Mouse (Mus musculus): ENCODE data around the gene Timm23. TPM values are rescaled to one million over a fixed set of nuclear protein-coding genes. Genes with fewer than 3 reads are reported as not detected.

Gene Timm23
- total RNA-seq, 2 experiments from 2014 or later = 88.3 to 132 TPM

DNA sequence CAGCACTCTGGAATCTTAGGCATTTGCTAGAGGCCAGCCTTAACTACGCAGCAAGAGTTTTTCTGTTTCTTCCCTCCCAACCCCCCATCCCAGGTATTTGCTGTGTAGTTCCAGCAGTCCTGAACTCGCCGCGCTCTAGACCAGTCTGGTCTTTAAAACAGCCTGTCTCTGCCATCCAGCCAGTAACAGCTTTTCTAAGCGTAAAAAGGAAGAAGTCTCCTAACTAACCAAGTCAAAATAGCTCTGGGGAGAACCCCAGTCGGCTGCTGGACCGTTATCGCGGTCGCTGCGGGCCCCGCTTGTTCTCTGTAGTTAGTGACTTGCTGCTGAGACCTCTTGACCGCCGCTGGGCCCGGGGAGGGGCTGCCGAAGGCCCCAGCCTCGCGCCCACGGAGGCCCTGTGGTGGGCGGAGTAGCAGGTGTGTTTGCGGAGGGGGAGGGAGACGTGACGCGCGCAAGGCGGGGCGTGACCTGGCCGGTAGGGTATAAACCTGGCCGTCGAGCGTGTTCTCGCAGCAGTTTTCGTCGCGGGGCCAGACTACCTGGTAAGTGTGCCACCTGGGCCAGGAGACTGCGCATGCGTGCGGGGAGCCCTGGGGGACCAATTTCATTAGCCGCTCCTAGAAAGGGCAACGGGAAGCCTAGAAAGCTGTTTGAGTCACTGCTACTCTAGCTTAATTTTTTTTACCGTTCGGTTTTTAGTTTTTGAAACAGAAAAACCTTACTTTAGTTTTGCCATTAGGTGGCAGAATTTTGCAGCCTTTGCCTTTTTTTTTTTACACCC, 36.2 kb downstream of the Timm23 start:
- peak; percentile 90 for ATAC-seq (ENCODE audit: poor library complexity, severe bottlenecking)

GRCm38 (mm10) chr14:32164173-32165051, 37.3 kb downstream of the Timm23 start:
- no peak for ATAC-seq (ENCODE audit: poor library complexity, severe bottlenecking)

DNA sequence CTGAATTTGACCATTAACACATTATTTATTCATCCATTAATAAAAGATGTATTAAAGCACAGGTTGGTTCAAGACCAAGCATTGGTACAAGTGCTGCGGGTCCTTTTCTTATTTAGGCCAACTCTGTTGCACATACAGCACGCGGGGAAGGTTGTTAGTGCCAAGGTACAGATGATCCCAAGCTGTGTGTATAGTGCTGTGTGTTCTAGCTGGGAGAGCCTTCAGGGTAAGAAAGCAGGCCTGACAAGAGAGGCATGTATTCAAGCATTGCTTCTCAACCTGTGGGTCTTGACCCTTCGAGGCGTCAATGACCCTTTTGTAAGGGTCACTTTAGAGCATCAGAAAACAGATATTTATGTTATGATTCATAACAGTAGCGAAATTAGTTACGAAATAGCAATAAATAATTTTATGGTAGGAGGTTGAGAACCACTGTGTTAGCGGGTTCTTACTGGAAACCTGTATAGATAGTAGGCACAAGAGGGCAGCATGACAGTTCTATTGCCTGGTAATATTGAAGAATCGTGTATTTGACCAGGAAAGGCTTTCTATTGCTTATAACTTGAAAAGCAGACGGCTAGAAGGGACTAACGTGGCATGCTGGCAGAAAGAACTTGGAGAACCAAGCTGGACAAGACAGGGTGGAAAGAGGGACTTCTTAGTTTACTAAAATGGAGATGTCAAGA, 38.4 kb downstream of the Timm23 start:
- no peak for ATAC-seq (ENCODE audit: poor library complexity, severe bottlenecking)

DNA sequence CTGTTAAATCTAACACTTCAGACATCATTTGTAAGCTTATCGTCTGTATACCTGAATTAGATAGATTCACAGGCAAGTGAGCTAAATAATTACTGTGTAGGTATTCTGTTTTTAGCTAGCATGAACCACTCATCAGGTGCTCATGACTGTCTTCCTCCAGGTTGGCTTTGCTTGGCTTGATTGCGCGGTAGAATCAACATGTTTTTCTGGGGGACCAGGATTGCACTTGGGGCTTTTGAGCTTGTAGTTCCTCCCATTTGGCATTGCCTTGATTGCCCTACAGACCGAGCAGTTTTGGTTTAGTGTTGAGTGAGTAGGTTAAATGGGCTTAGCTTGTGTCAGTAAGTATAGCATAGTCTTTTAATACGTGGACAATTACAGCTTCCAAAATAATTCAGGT, 39.5 kb downstream of the Timm23 start:
- no peak for ATAC-seq (ENCODE audit: poor library complexity, severe bottlenecking)

DNA sequence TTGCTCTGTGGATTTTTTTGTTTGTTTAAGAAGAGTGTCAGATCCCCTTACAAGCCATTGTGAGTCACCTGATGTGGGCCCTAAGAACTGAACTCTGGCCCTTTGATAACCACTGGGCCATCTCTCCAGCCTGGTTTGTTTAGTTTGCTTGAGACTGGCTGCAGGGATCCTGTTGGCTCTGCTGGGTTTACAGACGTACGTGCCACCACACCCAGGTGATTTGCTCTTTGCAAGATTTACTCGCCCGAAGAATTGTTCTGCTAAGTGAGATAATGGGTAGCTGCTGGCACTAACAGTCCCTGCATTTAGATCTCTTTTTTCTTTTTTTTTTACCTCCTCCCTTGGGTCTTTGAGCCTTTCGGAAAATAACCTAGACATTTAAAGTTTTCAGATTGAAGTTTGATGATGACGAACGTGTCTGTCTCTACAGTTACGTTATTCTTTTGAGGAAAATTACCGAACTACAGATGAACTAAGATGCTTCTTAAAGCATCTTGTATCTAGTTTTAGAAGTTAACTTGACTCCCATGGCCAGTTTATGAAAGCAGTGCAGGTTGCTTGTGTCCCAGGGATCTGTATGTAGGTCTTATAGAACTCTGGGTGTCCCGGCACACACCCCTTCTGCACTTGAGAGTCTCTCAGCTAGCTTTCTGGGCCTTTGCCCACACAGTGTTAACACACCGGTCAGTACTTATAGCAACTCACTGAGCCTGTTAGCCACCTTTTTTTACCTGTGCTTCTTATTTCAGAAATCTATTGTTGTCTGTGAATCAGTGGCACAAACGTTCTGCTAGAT, 40.4 kb downstream of the Timm23 start:
- ATAC-seq (ENCODE audit: poor library complexity, severe bottlenecking) = no peak

DNA sequence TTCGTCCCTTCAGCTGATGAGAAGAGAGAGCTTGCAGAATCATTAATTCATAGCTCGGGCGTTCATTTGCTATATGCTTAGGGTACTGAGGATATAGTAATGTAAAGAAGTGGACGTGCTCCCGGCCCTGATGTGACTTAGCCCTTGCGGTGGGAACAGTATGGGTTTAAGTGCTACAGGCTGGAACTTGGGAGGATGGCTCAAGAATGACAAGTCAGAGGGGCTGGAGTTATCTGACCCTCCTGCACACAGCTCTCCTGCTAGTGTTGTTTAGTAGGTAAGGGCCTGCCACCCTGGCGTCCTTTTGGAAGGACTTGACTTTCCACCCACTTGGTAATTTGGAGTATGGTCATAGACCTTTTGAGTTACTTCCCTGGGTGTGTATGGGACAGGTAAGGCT, 41.1 kb downstream of the Timm23 start:
- no peak for ATAC-seq (ENCODE audit: poor library complexity, severe bottlenecking)

- peak; percentile 95 for ATAC-seq (ENCODE audit: poor library complexity, severe bottlenecking)
Observed at GRCm38 (mm10) chr14:32159690-32160246, 41.9 kb downstream of the Timm23 start, which contains the start of gene Ncoa4. TSS of gene Ncoa4 (plus strand) at chr14:32159865.

- peak; percentile 37 for ATAC-seq (ENCODE audit: poor library complexity, severe bottlenecking)
Observed at GRCm38 (mm10) chr14:32159150-32159670, 42.5 kb downstream of the Timm23 start.

- ATAC-seq (ENCODE audit: poor library complexity, severe bottlenecking) = peak; percentile 38
Observed at GRCm38 (mm10) chr14:32154758-32155157, 46.9 kb downstream of the Timm23 start.

GRCm38 (mm10) chr14:32153156-32153555, 48.5 kb downstream of the Timm23 start:
- no peak for ATAC-seq (ENCODE audit: poor library complexity, severe bottlenecking)

DNA sequence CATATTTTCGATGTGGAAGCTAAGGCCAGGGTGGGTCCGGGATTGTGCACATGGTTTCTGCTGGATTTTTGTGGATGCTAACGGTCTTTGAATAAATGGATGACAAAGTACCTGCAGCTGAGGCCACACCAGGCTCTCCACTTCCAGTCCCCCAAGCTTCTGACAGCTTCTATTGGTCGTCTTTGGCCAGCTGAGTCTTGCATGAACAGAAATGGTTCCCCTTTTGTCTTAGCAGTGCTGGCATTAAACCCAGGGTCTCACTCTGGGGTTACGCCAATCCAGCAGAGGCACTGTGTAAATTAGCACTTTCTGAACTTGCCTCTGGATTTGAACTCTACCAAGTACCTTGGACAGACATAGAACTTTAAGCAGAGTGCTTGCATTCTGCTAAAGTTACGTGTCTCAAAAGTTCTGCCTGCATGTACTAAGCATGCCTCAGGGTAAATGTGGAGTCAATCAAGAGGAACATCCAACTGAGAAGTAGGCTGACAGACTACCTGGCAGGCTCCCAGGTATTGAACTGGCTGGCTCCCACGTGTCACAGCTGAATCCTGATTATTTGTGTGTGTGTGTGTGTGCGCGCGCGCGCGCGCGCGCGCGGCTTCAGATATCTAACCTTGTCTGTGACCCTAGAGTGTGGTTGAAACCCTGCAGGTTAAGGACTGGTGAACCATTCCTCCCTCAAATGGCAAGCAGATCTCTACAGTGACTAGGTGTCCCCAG, 49.3 kb downstream of the Timm23 start:
- ATAC-seq (ENCODE audit: poor library complexity, severe bottlenecking) = peak; percentile 67

- no peak for ATAC-seq (ENCODE audit: poor library complexity, severe bottlenecking)
Observed at GRCm38 (mm10) chr14:32150872-32151271, 50.8 kb downstream of the Timm23 start.

DNA sequence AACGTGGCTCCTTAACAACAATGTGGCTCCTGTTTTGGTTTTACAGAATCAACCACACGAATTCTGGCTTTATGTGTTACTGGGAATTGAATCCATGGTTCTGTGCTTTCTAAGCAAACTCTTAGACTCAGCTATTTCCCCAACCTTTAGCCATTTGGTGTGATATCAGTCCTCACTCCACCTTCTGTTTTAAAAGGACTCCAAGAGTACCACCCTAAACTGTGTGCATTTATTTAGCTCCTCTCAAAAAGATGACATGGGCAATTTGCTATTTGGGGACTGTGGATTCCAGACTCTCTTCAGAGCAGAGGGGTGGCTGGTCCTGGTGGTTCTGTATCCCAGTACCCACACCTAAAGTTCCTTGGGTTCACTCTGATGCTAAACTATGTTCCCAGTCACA, 55.1 kb downstream of the Timm23 start:
- no peak for ATAC-seq (ENCODE audit: poor library complexity, severe bottlenecking)

DNA sequence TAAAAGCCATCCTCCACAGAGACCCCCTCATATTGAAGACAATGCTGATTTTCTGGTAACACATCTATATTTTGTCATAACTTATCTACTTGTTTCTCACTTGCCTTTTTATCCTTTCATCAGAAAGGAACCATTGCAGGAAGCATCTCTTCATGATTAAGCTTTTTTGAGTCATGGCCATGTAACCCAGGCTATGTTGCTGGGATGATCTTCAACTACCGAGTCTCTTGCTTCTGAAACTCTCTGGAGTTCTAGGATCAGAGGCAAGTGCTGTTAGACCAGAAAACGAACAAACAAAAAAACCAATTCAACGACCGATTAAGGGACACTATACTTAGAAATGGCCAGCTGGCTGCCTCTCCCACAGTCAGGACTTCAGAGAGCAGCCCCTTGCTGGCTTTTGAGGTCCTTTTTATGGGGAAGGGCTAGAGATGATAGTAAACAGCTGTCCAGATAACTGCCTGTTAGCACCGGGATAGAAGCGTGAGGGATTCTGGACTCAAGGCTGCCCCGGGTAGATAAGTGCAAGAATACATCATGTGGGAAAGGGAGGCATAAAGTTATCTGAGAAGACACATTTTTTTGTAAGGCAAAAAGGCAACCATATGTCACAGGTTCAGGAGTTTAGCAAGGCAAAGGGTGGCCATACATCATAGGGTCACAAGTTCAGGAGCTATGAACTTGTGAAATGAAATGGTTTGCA, 55.7 kb downstream of the Timm23 start:
- ATAC-seq (ENCODE audit: poor library complexity, severe bottlenecking) = 0 out of 2 replicates have a peak, but pooled peaks have one; percentile 38

- ATAC-seq (ENCODE audit: poor library complexity, severe bottlenecking) = no peak
Observed at GRCm38 (mm10) chr14:32145401-32145800, 56.3 kb downstream of the Timm23 start.

DNA sequence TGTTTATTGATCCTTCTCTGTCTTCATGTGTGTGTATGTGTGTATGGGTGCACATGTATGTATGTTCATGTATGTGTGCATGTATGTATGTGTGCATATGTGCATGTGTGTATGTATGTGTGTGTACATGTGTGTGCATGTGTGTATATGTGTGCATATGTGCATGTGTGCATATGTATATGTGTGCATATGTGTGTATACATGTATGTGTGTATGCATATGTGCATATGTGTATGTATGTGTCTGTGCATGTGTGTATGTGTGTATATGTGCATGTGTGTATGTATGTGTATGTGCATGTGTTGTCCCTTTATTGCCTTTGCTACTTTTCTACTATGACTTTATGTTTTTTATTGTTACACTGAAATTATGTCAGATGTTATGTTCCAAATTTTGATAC, 57.0 kb downstream of the Timm23 start:
- no peak for ATAC-seq (ENCODE audit: poor library complexity, severe bottlenecking)

- no peak for ATAC-seq (ENCODE audit: poor library complexity, severe bottlenecking)
Observed at GRCm38 (mm10) chr14:32141723-32142122, 60.0 kb downstream of the Timm23 start, which contains the start of gene Msmb. TSS of gene Msmb (plus strand) at chr14:32142023.

GRCm38 (mm10) chr14:32140359-32140965, 61.2 kb downstream of the Timm23 start:
- ATAC-seq (ENCODE audit: poor library complexity, severe bottlenecking) = no peak

All from megakaryocyte, adult 5-6 weeks (primary cell).